Mouse (Mus musculus): Measurements from ENCODE around the gene Fancl.

DNA sequence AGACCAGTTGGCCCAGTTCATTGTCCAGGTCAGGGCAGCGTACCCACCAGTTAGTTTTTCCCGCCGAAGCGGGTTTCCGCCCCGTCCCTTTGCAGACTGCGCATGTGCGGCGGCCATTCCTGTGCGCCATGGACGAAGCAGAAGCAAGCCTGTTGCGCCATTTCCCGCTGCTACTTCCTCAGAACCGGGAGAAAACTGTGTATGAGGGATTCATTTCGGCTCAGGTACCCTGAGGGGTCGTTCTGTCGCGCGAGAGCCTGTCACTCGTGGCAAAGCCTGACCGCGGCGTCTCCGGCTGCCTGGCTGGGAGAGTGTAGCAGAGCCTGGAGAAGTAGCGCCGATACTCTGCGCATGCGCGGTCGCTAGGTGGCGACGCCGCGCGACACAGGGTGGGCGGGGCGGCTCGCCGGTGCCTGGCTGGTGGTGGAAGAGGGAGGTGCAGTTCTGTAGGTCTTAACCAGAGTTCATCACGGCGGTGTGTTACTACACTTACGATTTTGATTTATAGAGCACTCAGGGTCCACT is 1.2 kb downstream of the Fancl start:
- TF ChIP-seq CTCF (IDR thresholded peaks at IDR 0.05; ENCODE audit: extremely low read depth, insufficient read depth, low read length), result no peak
- TF ChIP-seq POLR2A (IDR thresholded peaks at IDR 0.05; ENCODE audit: extremely low read depth, insufficient read depth, low read length), result peak; percentile 75

All from cortical plate, adult 2 months (tissue).